23 mouse cellular contexts compared by ENCODE assay signal in genomic region chrX:134374190-134374589, GRCm38 (mm10).
"Had no signal": no experiment of that assay in that cellular context is flagged by ENCODE, and none has a peak within 500 bp of the region (broad histone marks: within the 10 kb centered on the region; RNA-seq: fewer than 3 reads in every experiment).

No protein-coding gene starts in this region.

- H3K36me3 ChIP-seq: limb, embryonic 12.5 days; limb, embryonic 15.5 days; midbrain, embryonic 12.5 days; midbrain, embryonic 15.5 days; neural tube, embryonic 12.5 days; neural tube, embryonic 15.5 days had no signal

- H3K27ac ChIP-seq: kidney, postnatal 0 days; layer of hippocampus, adult 2 months; left cerebral cortex, adult 2 months; limb, embryonic 12.5 days; limb, embryonic 15.5 days; liver, embryonic 14.5 days; midbrain, embryonic 12.5 days; midbrain, embryonic 15.5 days; neural tube, embryonic 12.5 days; neural tube, embryonic 15.5 days; stomach, postnatal 0 days had no signal

- H3K4me3 ChIP-seq: layer of hippocampus, adult 2 months; left cerebral cortex, adult 2 months; limb, embryonic 12.5 days; limb, embryonic 15.5 days; midbrain, embryonic 12.5 days; midbrain, embryonic 15.5 days; neural tube, embryonic 12.5 days; neural tube, embryonic 15.5 days had no signal

- H3K9ac ChIP-seq: limb, embryonic 12.5 days; limb, embryonic 15.5 days; liver, embryonic 14.5 days; liver, postnatal 0 days; lung, embryonic 14.5 days; midbrain, embryonic 12.5 days; midbrain, embryonic 15.5 days; neural tube, embryonic 12.5 days; neural tube, embryonic 15.5 days had no signal

- H3K4me1 ChIP-seq: limb, embryonic 12.5 days; limb, embryonic 15.5 days; midbrain, embryonic 12.5 days; midbrain, embryonic 15.5 days; neural tube, embryonic 12.5 days; neural tube, embryonic 15.5 days had no signal

- H3K27me3 ChIP-seq: limb, embryonic 15.5 days; midbrain, embryonic 12.5 days; midbrain, embryonic 15.5 days; neural tube, embryonic 12.5 days; neural tube, embryonic 15.5 days had no signal

- H3K9me3 ChIP-seq: limb, embryonic 12.5 days; limb, embryonic 15.5 days; midbrain, embryonic 12.5 days; midbrain, embryonic 15.5 days; neural tube, embryonic 12.5 days; neural tube, embryonic 15.5 days had no signal

- DNase-seq: kidney, postnatal 25 days; layer of hippocampus, adult 9-11 months; left cerebral cortex, postnatal 4 days; liver, postnatal 0 days; lung, embryonic 14.5 days; lung, postnatal 10 days; lung, postnatal 36 days; right cerebral cortex, adult 18-20 months; right cerebral cortex, postnatal 14 days; thymus, adult 2 months; thymus, postnatal 14 days; thymus, postnatal 4 days had no signal
